Mouse (Mus musculus) CD4-positive helper T cell, adult 2 months (primary cell): ENCODE results near the gene Olfr479.
"Not testable (repeated sequence)": the region's sequence is repeated elsewhere in the genome, so short reads cannot be mapped to it uniquely, and the experiment has no call there.

Source experiments
- DNase-seq: peaks from one replicate; pipeline ENCODE4 v3.0.0-alpha.2; 2012; ENCODE audit warnings: low read depth, missing footprints, low spot score

The Olfr479 gene

GRCm38 (mm10) chr7:108050393-108050792, at the start of gene Olfr479:
Gene Olfr479, plus strand, starts transcription at chr7:108050693.
- DNase-seq = no peak

GRCm38 (mm10) chr7:108014256-108014655, 36.2 kb upstream of the Olfr479 start:
- not testable (repeated sequence) for DNase-seq

- no peak for DNase-seq
Observed at GRCm38 (mm10) chr7:108033889-108034288, 16.6 kb upstream of the Olfr479 start, which contains the start of gene Olfr478. Gene Olfr478, minus strand, starts transcription at chr7:108033989.

GRCm38 (mm10) chr7:108067246-108067645, 16.8 kb downstream of the Olfr479 start, which contains the start of gene Olfr480:
Gene Olfr480, minus strand, starts transcription at chr7:108067346.
- no peak for DNase-seq

- no peak for DNase-seq
Observed at GRCm38 (mm10) chr7:108079555-108079954, 29.1 kb downstream of the Olfr479 start, which contains the start of gene Olfr481. Gene Olfr481, plus strand, starts transcription at chr7:108079855.

GRCm38 (mm10) chr7:108097486-108097885, 47.0 kb downstream of the Olfr479 start, which contains the start of gene Olfr482:
Gene Olfr482, minus strand, starts transcription at chr7:108097586.
- DNase-seq = no peak

- no peak for DNase-seq
Observed at GRCm38 (mm10) chr7:108100549-108100948, 50.1 kb downstream of the Olfr479 start, which contains the start of gene Olfr483. Gene Olfr483, plus strand, starts transcription at chr7:108100849.
